Mouse (Mus musculus) MEL (cell line): ENCODE measurements around the gene Hvcn1. TPM values are rescaled to one million over a fixed set of nuclear protein-coding genes. Genes with fewer than 3 reads are reported as not detected.

Experiments used
- DNase-seq: peaks from one replicate; pipeline ENCODE4 v3.0.0; 2011; ENCODE audit warnings: low read depth, low spot score
- H3K27ac ChIP-seq: 2 replicates; pipeline ENCODE4 v1.5.1; 2012; ENCODE audit warnings: low read depth, mild to moderate bottlenecking, control low read depth, low read length, moderate library complexity; ENCODE audit not compliant: control insufficient read depth
- H3K27me3 ChIP-seq, 2 experiments: fragments of 150-350 bp in 1 of 2; sonication (generic) in 1 of 2; 2 replicates each; pipeline ENCODE4 v1.6.1; 2012; ENCODE audit warnings: low read length in 2 of 2, mild to moderate bottlenecking in 2 of 2, improper control_type of control experiment in 1 of 2, moderate library complexity in 1 of 2; ENCODE audit not compliant: insufficient read depth in 2 of 2, control insufficient read depth in 1 of 2
- H3K36me3 ChIP-seq, 2 experiments: 2 replicates each; pipeline ENCODE4 v1.6.1; 2012 to 2014; ENCODE audit warnings: low read length in 2 of 2, improper control_type of control experiment in 1 of 2, inconsistent platforms in 1 of 2, mild to moderate bottlenecking in 1 of 2; ENCODE audit not compliant: insufficient read depth in 2 of 2, control insufficient read depth in 1 of 2
- H3K4me1 ChIP-seq, 2 experiments: fragments of 150-350 bp in 1 of 2; sonication (generic) in 1 of 2; 2 replicates each; pipeline ENCODE4 v1.6.1; 2012; ENCODE audit warnings: low read length in 2 of 2, improper control_type of control experiment in 1 of 2, mild to moderate bottlenecking in 1 of 2; ENCODE audit not compliant: insufficient read depth in 2 of 2, control insufficient read depth in 1 of 2
- H3K4me3 ChIP-seq, 2 experiments: fragments of 150-350 bp in 1 of 2; sonication (generic) in 1 of 2; 2 replicates each; pipeline ENCODE4 v1.5.1; 2012; ENCODE audit warnings: low read depth in 2 of 2, low read length in 2 of 2, mild to moderate bottlenecking in 2 of 2, moderate library complexity in 2 of 2, control low read depth in 1 of 2, improper control_type of control experiment in 1 of 2; ENCODE audit not compliant: control insufficient read depth in 1 of 2, insufficient read depth in 1 of 2
- H3K79me2 ChIP-seq: 2 replicates; pipeline ENCODE4 v1.6.1; 2012; ENCODE audit warnings: mild to moderate bottlenecking, low read length, moderate library complexity; ENCODE audit not compliant: control insufficient read depth, poor library complexity, insufficient read depth
- H3K9ac ChIP-seq: 2 replicates; pipeline ENCODE4 v1.6.1; 2012; ENCODE audit warnings: low read depth, mild to moderate bottlenecking, control low read depth, low read length, moderate library complexity; ENCODE audit not compliant: control insufficient read depth, poor library complexity, severe bottlenecking
- H3K9me3 ChIP-seq: fragments of 150-350 bp; sonication (generic); replicated peaks from 2 replicates; pipeline ENCODE4 v1.6.1; 2012; ENCODE audit warnings: mild to moderate bottlenecking, low read length, improper control_type of control experiment, moderate library complexity; ENCODE audit not compliant: insufficient read depth
- BHLHE40 ChIP-seq: IDR thresholded peaks from 2 replicates; pipeline ENCODE4 v1.6.1; 2012; ENCODE audit warnings: low read depth, mild to moderate bottlenecking, inconsistent platforms, low read length, improper control_type of control experiment, borderline replicate concordance
- CHD1 ChIP-seq: IDR thresholded peaks from 2 replicates; pipeline ENCODE4 v1.6.1; 2012; ENCODE audit warnings: low read depth, mild to moderate bottlenecking, inconsistent platforms, low read length, improper control_type of control experiment
- CHD2 ChIP-seq: IDR thresholded peaks from 2 replicates; pipeline ENCODE4 v1.6.1; 2011; ENCODE audit warnings: low read length, improper control_type of control experiment
- CTCF ChIP-seq, 3 experiments: IDR thresholded peaks in 2 of 3; conservative IDR thresholded peaks in 1 of 3; 2 replicates each; pipeline ENCODE4 v1.5.1; 2011 to 2012; ENCODE audit warnings: low read length in 3 of 3, low read depth in 2 of 3, mild to moderate bottlenecking in 2 of 3, improper control_type of control experiment in 1 of 3, inconsistent platforms in 1 of 3, mixed read lengths in 1 of 3, moderate library complexity in 1 of 3; ENCODE audit not compliant: control insufficient read depth in 1 of 3, insufficient read depth in 1 of 3, poor library complexity in 1 of 3, severe bottlenecking in 1 of 3
- E2F4 ChIP-seq: IDR thresholded peaks from 2 replicates; pipeline ENCODE4 v1.6.1; 2011; ENCODE audit warnings: low read depth, low read length, improper control_type of control experiment, borderline replicate concordance
- ELF1 ChIP-seq: IDR thresholded peaks from 2 replicates; pipeline ENCODE4 v1.6.1; 2014; ENCODE audit warnings: low read depth, mild to moderate bottlenecking, inconsistent platforms, low read length, improper control_type of control experiment, moderate library complexity
- EP300 ChIP-seq, 2 experiments: IDR thresholded peaks; 2 replicates each; pipeline ENCODE4 v1.6.1; 2011; ENCODE audit warnings: improper control_type of control experiment in 2 of 2, low read length in 2 of 2, low read depth in 1 of 2, mild to moderate bottlenecking in 1 of 2
- ETS1 ChIP-seq: IDR thresholded peaks from 2 replicates; pipeline ENCODE4 v1.6.1; 2012; ENCODE audit warnings: low read depth, mild to moderate bottlenecking, inconsistent platforms, low read length, improper control_type of control experiment, moderate library complexity
- GATA1 ChIP-seq: IDR thresholded peaks from 2 replicates; pipeline ENCODE4 v1.6.1; 2011; ENCODE audit warnings: low read depth, low read length, improper control_type of control experiment
- JUND ChIP-seq: IDR thresholded peaks from 2 replicates; pipeline ENCODE4 v1.6.1; 2011; ENCODE audit warnings: low read depth, mild to moderate bottlenecking, improper control_type of control experiment, low read length
- MAX ChIP-seq: IDR thresholded peaks from 2 replicates; pipeline ENCODE4 v1.6.1; 2011; ENCODE audit warnings: low read length, improper control_type of control experiment
- MAZ ChIP-seq: IDR thresholded peaks from 2 replicates; pipeline ENCODE4 v1.6.1; 2012; ENCODE audit warnings: low read depth, mild to moderate bottlenecking, inconsistent platforms, low read length, improper control_type of control experiment
- MYB ChIP-seq: IDR thresholded peaks from 2 replicates; pipeline ENCODE4 v1.6.1; 2011; ENCODE audit warnings: mild to moderate bottlenecking, low read depth, low read length, improper control_type of control experiment
- MYC ChIP-seq: IDR thresholded peaks from 2 replicates; pipeline ENCODE4 v1.6.1; 2011; ENCODE audit warnings: low read depth, mild to moderate bottlenecking, low read length, improper control_type of control experiment, moderate library complexity
- NRF1 ChIP-seq: IDR thresholded peaks from 2 replicates; pipeline ENCODE4 v1.6.1; 2014; ENCODE audit warnings: low read depth, mild to moderate bottlenecking, inconsistent platforms, low read length, improper control_type of control experiment, moderate library complexity; ENCODE audit not compliant: poor library complexity, insufficient read depth, severe bottlenecking
- POLR2AphosphoS2 ChIP-seq: IDR thresholded peaks from 2 replicates; pipeline ENCODE4 v1.6.1; 2011; ENCODE audit warnings: low read length, improper control_type of control experiment
- POLR2AphosphoS5 ChIP-seq: IDR thresholded peaks from 2 replicates; pipeline ENCODE4 v1.6.1; 2012; ENCODE audit warnings: low read depth, borderline replicate concordance, mild to moderate bottlenecking, inconsistent platforms, low read length, moderate library complexity, mixed read lengths
- RCOR1 ChIP-seq: IDR thresholded peaks from 2 replicates; pipeline ENCODE4 v1.6.1; 2012; ENCODE audit warnings: low read depth, mild to moderate bottlenecking, inconsistent platforms, low read length, improper control_type of control experiment
- SMC3 ChIP-seq: IDR thresholded peaks from 2 replicates; pipeline ENCODE4 v1.6.1; 2011; ENCODE audit warnings: low read depth, low read length, improper control_type of control experiment
- UBTF ChIP-seq: IDR thresholded peaks from 2 replicates; pipeline ENCODE4 v1.6.1; 2012; ENCODE audit warnings: low read depth, mild to moderate bottlenecking, inconsistent platforms, low read length, improper control_type of control experiment, moderate library complexity, borderline replicate concordance; ENCODE audit not compliant: insufficient read depth
- USF1 ChIP-seq: IDR thresholded peaks from 2 replicates; pipeline ENCODE4 v1.6.1; 2014; ENCODE audit warnings: low read depth, mild to moderate bottlenecking, inconsistent platforms, low read length, improper control_type of control experiment, moderate library complexity
- USF2 ChIP-seq, 2 experiments: IDR thresholded peaks; 2 replicates each; pipeline ENCODE4 v1.6.1; 2011 to 2012; ENCODE audit warnings: improper control_type of control experiment in 2 of 2, low read length in 2 of 2, borderline replicate concordance in 1 of 2, inconsistent platforms in 1 of 2, low read depth in 1 of 2, mild to moderate bottlenecking in 1 of 2; ENCODE audit not compliant: insufficient read depth in 1 of 2
- ZC3H11A ChIP-seq: IDR thresholded peaks from 2 replicates; pipeline ENCODE4 v1.6.1; 2012; ENCODE audit warnings: low read depth, mild to moderate bottlenecking, inconsistent platforms, low read length, improper control_type of control experiment
- ZMIZ1 ChIP-seq: IDR thresholded peaks from 2 replicates; pipeline ENCODE4 v1.6.1; 2012; ENCODE audit warnings: low read depth, mild to moderate bottlenecking, inconsistent platforms, low read length, improper control_type of control experiment, moderate library complexity
- ZNF384 ChIP-seq: IDR thresholded peaks from 2 replicates; pipeline ENCODE4 v1.6.1; 2012; ENCODE audit warnings: low read depth, mild to moderate bottlenecking, inconsistent platforms, low read length, improper control_type of control experiment
- polyA plus RNA-seq, 2 experiments: library from polyadenylated mRNA; stranded (reverse) in 1 of 2; unstranded in 1 of 2; fragments of >175 nt in 1 of 2; fragments of >200 nt in 1 of 2; gene quantifications; 2 replicates each; pipeline versions ENCODE4 v1.2.1 to v1.2.4; 2012; ENCODE audit warnings: low replicate concordance in 2 of 2, low read depth in 1 of 2; ENCODE audit not compliant: insufficient read length in 2 of 2, insufficient read depth in 1 of 2, missing spikeins in 1 of 2
- total RNA-seq: library from RNA; depleted of rRNA; stranded (reverse); fragments of 300-350 nt; gene quantifications from 2 replicates; pipeline ENCODE4 v1.2.3, GENCODE M21; 2012

Gene Hvcn1
- total and polyA plus RNA-seq, 3 experiments, result 8.4 to 13.5 TPM; not detected in 1

DNA sequence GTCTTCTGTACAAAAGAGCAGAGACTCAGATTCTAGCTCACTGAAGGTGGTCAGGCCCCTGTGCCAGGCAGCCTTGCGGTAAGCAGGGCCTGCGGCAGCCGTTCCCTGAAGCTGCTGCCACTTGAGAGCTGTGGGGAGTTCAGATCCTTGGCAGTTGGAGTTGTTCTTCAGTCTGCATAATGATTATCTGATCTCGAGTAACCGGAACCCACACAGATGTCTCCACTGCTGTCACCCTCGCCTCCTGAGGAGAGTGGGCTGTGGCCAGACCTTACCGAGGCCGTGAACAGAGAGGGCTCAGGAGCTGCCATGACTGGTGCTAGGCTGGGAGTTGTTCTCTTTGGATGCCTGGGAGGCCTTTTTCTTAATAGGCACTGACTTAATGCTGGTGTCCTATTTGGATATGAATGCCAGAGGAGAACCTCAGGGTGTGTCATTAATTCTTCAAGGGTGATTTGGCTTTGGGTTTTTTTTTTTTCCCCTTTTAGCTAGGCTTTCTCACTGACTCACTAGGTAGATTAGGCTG, 39.9 kb upstream of the Hvcn1 start:
- no peak for TF ChIP-seq USF2 (IDR thresholded peaks at IDR 0.05; ENCODE audit: borderline replicate concordance in 1 of 2, insufficient read depth in 1 of 2, low read depth in 1 of 2, low read length in 2 of 2)
- no peak for TF ChIP-seq E2F4
- no peak for TF ChIP-seq MYC
- TF ChIP-seq UBTF, result no peak
- no peak for TF ChIP-seq CTCF (IDR thresholded peaks at IDR 0.05 in 2 of 3, conservative IDR thresholded peaks at IDR 0.05 in 1 of 3; ENCODE audit: control insufficient read depth in 1 of 3, insufficient read depth in 1 of 3, low read depth in 2 of 3, low read length in 3 of 3, poor library complexity in 1 of 3, severe bottlenecking in 1 of 3)
- no peak for TF ChIP-seq CHD2
- TF ChIP-seq SMC3, result no peak
- no peak for TF ChIP-seq MAZ
- TF ChIP-seq USF1, result no peak
- no peak for TF ChIP-seq JUND
- TF ChIP-seq GATA1, result 0 out of 2 replicates have a peak, but pooled peaks have one; percentile 27
- TF ChIP-seq ETS1, result no peak
- no peak for TF ChIP-seq ZC3H11A
- no peak for TF ChIP-seq CHD1
- TF ChIP-seq BHLHE40, result no peak
- TF ChIP-seq EP300 (IDR thresholded peaks at IDR 0.05; ENCODE audit: low read depth in 1 of 2, low read length in 2 of 2), result peak in 1 of 2 experiments; percentile 32; a peak in 1 of 4 replicates
- TF ChIP-seq MYB, result no peak
- no peak for TF ChIP-seq MAX
- no peak for TF ChIP-seq POLR2AphosphoS2
- TF ChIP-seq RCOR1, result no peak
- no peak for TF ChIP-seq ELF1
- TF ChIP-seq ZMIZ1, result no peak
- TF ChIP-seq NRF1, result no peak
- peak; percentile 39; the same call in 1 of the 2 replicates for TF ChIP-seq ZNF384
- no peak for TF ChIP-seq POLR2AphosphoS5
- Histone ChIP-seq H3K36me3 (peaks cover 37 to 50% of the 10 kb centered on the region in 2 experiments), H3K4me1 (peaks cover 6 to 21% of the 10 kb centered on the region in 2 experiments), H3K27me3 (no peaks in the 10 kb centered on the region), H3K27ac (no peak overlapping the region), H3K9ac (no peak overlapping the region), H3K4me3 (no peak overlapping the region), H3K79me2 (peaks cover 54% of the 10 kb centered on the region), H3K9me3 (no peaks in the 10 kb centered on the region)
- peak; percentile 52 for DNase-seq
